Mouse (Mus musculus) CD4-positive helper T cell, adult 2 months (primary cell): ENCODE measurements around the gene Pds5a.

Experiments used
- DNase-seq: peaks from one replicate; pipeline ENCODE4 v3.0.0-alpha.2; 2012; ENCODE audit warnings: low read depth, missing footprints, low spot score

Pds5a gene

DNA sequence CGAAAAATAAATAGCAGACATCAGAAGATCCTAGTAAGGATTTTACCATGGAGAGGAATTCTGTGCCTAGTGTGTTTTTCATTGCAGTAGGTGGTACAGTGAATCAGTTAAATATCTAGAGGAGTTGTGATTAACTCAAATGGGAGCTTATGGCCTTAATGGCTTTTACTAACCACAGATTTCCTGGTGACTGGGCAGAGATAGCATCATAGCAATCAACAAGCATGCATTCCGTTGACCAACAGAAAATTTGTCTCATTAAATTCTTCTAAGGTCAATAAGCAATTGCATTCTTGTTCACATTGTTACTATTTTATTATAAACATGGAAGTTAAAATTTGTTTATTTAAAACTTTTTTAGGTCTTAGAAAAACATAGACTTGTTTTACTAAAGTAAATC lies 132.6 kb downstream of the Pds5a start:
- DNase-seq: no peak

- DNase-seq: no peak
Observed at GRCm38 (mm10) chr5:65561125-65561893, 136.8 kb downstream of the Pds5a start.

- DNase-seq: no peak
Observed at GRCm38 (mm10) chr5:65557109-65557508, 141.0 kb downstream of the Pds5a start.
